Mouse (Mus musculus) heart, postnatal 0 days (tissue): Measurements from ENCODE around the gene Bbx.

Experiments
- CTCF ChIP-seq: IDR thresholded peaks from 2 replicates; pipeline ENCODE4 v1.5.1; 2016; ENCODE audit warnings: antibody characterized with exemption, control low read depth, low read depth
- EP300 ChIP-seq: IDR thresholded peaks from 2 replicates; pipeline ENCODE4 v1.6.1; 2016; ENCODE audit warnings: antibody characterized with exemption, low read depth

- no peak for TF ChIP-seq EP300
- no peak for TF ChIP-seq CTCF
These were observed 16.9 kb upstream of the Bbx start for GRCm38 (mm10) chr16:50449086-50449485.
